In genomic region chr17:55877184-55877583, GRCm38 (mm10) we compare ENCODE assay signal across 1 mouse cellular context.
TF ChIP-seq lines count a peak whose summit lies in the region.

No protein-coding gene starts in this region.

TF ChIP-seq in CH12.LX, 34 proteins besides CTCF, POLR2A, EP300 and RAD21 (continued from another document):
- TF ChIP-seq E2F4 (IDR thresholded peaks at IDR 0.05; ENCODE audit: insufficient replicate concordance, low read depth, low read length) = no peak
- no peak for TF ChIP-seq ETS1 (conservative IDR thresholded peaks at IDR 0.05; ENCODE audit: low read depth, low read length)
- TF ChIP-seq GABPA (IDR thresholded peaks at IDR 0.05; ENCODE audit: insufficient replicate concordance, low read depth, low read length) = no peak
- peak; percentile 51; the same call in 1 of the 2 replicates for TF ChIP-seq NELFE (IDR thresholded peaks at IDR 0.05; ENCODE audit: low read depth, low read length)
- 0 out of 2 replicates have a peak, but pooled peaks have one; percentile 40 for TF ChIP-seq ZMIZ1 (IDR thresholded peaks at IDR 0.05; ENCODE audit: low read depth, low read length)
- no peak for TF ChIP-seq USF1 (IDR thresholded peaks at IDR 0.05; ENCODE audit: low read depth, low read length)
- TF ChIP-seq MAFK (IDR thresholded peaks at IDR 0.05; ENCODE audit: insufficient replicate concordance, low read length) = no peak
